Mouse (Mus musculus): Measurements from ENCODE around the gene Ttc7b.

The Ttc7b gene

GRCm38 (mm10) chr12:100275850-100276249 lies 244.8 kb downstream of the Ttc7b start:
- DNase-seq (ENCODE audit: low spot score), result peak; percentile 47

GRCm38 (mm10) chr12:100273033-100273432 lies 247.6 kb downstream of the Ttc7b start:
- no peak for DNase-seq (ENCODE audit: low spot score)

- no peak for DNase-seq (ENCODE audit: low spot score)
Observed at GRCm38 (mm10) chr12:100269967-100270662, 250.5 kb downstream of the Ttc7b start.

- DNase-seq (ENCODE audit: low spot score), result peak; percentile 56
Observed at GRCm38 (mm10) chr12:100268011-100268410, 252.6 kb downstream of the Ttc7b start.

- peak; percentile 26 for DNase-seq (ENCODE audit: low spot score)
Observed at GRCm38 (mm10) chr12:100265546-100266309, 254.9 kb downstream of the Ttc7b start.

GRCm38 (mm10) chr12:100264941-100265340 lies 255.7 kb downstream of the Ttc7b start:
- no peak for DNase-seq (ENCODE audit: low spot score)

GRCm38 (mm10) chr12:100262846-100263245 lies 257.8 kb downstream of the Ttc7b start:
- DNase-seq (ENCODE audit: low spot score), result no peak

GRCm38 (mm10) chr12:100261761-100262160 lies 258.9 kb downstream of the Ttc7b start:
- DNase-seq (ENCODE audit: low spot score), result no peak

- no peak for DNase-seq (ENCODE audit: low spot score)
Observed at GRCm38 (mm10) chr12:100260151-100260550, 260.5 kb downstream of the Ttc7b start.

GRCm38 (mm10) chr12:100257779-100258178 lies 262.8 kb downstream of the Ttc7b start:
- no peak for DNase-seq (ENCODE audit: low spot score)

GRCm38 (mm10) chr12:100255441-100255949 lies 265.1 kb downstream of the Ttc7b start:
- no peak for DNase-seq (ENCODE audit: low spot score)

GRCm38 (mm10) chr12:100254471-100254870 lies 266.2 kb downstream of the Ttc7b start:
- DNase-seq (ENCODE audit: low spot score), result no peak
